Mouse (Mus musculus): ENCODE measurements at regions not wholly inside any gene's neighbourhood (a gene's known extent, or its start where the extent isn't known, plus 50 kb on each side); places are given as distances from the start of the nearest gene placed in this dataset.

DNA sequence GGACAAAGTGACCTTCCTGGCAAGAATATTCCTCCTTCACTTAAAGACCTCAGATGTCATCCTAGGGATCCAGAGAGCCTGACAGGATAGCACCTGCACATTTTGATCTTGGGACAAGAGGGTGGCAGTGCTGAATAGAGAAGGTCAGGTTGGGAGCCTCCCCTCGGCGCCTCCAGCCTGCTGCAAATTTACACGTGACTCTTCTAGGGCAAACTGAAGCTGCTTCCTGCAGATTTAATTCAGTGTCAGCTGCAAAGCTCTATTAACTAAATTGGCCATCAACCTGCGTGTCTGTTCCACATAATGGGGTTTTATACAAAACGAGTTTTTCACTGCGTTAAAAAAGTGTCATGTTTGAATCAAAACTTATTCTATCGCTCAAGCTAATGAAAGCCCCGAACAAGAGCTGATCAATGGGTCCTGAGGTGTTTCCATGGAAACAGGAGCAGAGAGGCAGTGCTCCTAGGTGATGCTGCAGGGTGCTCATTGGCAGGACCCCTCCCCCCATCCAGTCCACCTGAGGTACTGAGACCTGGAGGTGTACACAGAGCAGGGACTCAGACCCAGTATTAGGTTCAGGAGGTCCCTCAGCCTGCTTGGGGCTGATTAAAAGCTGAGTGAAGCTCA, 82.6 kb upstream of the Mycn start:
- H3K4me1 ChIP-seq (ENCODE audit: control insufficient read depth, insufficient read depth, low read length): peaks cover 3% of the 10 kb centered on the region; the same call in 1 of the 2 replicates
- no peak overlapping the region for H3K4me3 ChIP-seq (ENCODE audit: insufficient read depth, low read length)
- TF ChIP-seq POLR2A (IDR thresholded peaks at IDR 0.05; ENCODE audit: extremely low read depth, insufficient read depth, low read length) (no peak), CTCF (IDR thresholded peaks at IDR 0.05; ENCODE audit: extremely low read depth, insufficient read depth, low read length) (no peak)
- H3K27ac ChIP-seq (ENCODE audit: insufficient read depth, low read length): no peak overlapping the region

DNA sequence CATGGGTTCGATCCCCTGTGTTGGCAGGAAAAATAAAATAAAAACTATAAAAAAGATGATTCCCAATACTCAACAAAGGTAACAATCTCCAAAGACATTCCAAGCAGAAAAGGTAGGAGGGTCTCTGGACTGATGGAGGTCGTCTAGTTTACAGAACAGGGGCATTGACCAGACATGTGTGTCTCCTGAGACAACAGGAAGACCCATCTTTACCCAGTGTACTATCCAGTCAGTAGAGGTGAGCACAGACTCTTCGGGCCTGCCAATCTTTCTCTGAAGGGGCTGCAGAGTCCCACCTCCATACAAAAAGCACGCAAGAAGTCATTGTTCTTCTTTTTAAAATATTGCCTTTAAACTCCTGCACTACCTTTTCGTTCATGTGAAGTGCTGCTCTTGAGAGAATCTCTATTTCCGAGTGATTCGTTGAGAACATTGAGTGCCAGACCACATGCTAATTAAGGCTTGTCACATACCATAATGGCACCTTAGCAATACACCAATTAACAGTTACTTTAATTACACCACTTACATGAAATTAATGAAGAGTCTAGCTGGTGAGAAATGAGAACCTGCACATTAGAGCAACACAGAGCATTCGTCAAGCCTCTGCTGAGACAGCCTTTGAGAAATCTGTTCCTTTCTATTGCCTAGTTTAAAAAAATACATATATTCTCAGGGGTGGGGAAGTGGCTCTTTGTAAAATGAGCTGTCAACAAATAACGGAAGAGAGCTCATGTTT, 69.5 kb upstream of the Mycn start:
- no peak for TF ChIP-seq CTCF (IDR thresholded peaks at IDR 0.05; ENCODE audit: extremely low read depth, insufficient read depth, low read length)
- TF ChIP-seq POLR2A (IDR thresholded peaks at IDR 0.05; ENCODE audit: extremely low read depth, insufficient read depth, low read length): no peak
- no peak overlapping the region for H3K27ac ChIP-seq (ENCODE audit: insufficient read depth, low read length)
- H3K4me3 ChIP-seq (ENCODE audit: insufficient read depth, low read length): no peak overlapping the region
- H3K4me1 ChIP-seq (ENCODE audit: control insufficient read depth, insufficient read depth, low read length): no peaks in the 10 kb centered on the region

DNA sequence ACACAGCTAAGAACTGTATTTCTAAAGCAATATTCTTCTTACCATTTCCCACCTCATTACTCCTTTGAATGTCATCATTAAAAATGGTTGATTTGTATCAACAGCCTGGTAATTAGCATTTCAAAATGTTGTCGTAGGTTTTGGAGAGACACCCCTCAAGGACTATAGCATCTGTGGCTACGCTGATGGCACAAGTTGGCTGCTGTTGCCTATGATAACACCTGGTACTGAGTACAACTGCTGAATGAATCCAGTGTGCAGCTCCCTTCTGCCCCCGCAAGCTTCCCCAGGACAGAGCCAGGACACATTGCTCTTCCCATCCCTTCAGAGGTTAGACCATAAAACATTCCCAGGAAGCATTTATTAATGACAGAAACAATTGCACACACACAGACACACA, 68.7 kb upstream of the Mycn start:
- TF ChIP-seq POLR2A (IDR thresholded peaks at IDR 0.05; ENCODE audit: extremely low read depth, insufficient read depth, low read length): no peak
- TF ChIP-seq CTCF (IDR thresholded peaks at IDR 0.05; ENCODE audit: extremely low read depth, insufficient read depth, low read length): no peak
- H3K4me1 ChIP-seq (ENCODE audit: control insufficient read depth, insufficient read depth, low read length): no peaks in the 10 kb centered on the region
- H3K27ac ChIP-seq (ENCODE audit: insufficient read depth, low read length): no peak overlapping the region
- H3K4me3 ChIP-seq (ENCODE audit: insufficient read depth, low read length): no peak overlapping the region

DNA sequence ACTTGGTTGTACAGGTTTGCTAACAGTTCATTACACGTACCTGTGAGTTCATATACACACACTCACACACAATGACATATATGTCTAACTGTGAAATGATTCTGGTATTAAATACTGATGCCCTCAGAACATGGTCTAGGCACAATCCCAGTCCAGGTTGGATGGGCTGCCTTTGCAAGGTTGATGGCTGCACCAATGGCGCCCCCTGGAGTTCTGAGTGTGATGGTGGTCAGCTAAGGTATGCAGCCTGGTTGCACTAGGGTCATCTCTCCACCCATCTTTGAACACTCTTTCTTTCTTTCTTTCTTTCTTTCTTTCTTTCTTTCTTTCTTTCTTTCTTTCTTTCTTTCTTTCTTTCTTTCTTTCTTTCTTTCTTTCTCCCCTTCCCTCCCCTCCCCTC, 67.8 kb upstream of the Mycn start:
- Histone ChIP-seq H3K4me3 (ENCODE audit: insufficient read depth, low read length) (no peak overlapping the region), H3K27ac (ENCODE audit: insufficient read depth, low read length) (no peak overlapping the region), H3K4me1 (ENCODE audit: control insufficient read depth, insufficient read depth, low read length) (no peaks in the 10 kb centered on the region)
- TF ChIP-seq POLR2A (IDR thresholded peaks at IDR 0.05; ENCODE audit: extremely low read depth, insufficient read depth, low read length): no peak
- TF ChIP-seq CTCF (IDR thresholded peaks at IDR 0.05; ENCODE audit: extremely low read depth, insufficient read depth, low read length): no peak

DNA sequence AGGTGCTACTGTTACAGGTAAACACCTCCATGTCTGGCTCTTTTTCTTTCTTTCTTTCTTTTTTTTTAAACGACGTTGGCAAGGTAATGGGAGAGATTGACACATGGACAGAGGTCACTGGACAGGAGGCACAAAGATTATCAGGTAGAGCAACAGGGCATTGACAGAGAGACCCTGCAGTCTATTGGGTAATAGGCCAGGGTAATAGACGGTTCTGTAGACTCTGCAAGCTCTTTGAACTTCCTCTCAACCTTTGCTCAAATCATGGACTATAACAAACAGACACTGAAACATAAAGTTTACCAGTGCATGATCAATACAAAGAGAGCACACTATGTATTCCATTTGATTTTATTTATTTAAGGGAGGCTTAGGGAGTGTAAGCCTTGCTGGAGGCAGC, 61.0 kb upstream of the Mycn start:
- no peaks in the 10 kb centered on the region for H3K4me1 ChIP-seq (ENCODE audit: control insufficient read depth, insufficient read depth, low read length)
- H3K27ac ChIP-seq (ENCODE audit: insufficient read depth, low read length): no peak overlapping the region
- no peak overlapping the region for H3K4me3 ChIP-seq (ENCODE audit: insufficient read depth, low read length)
- TF ChIP-seq POLR2A (IDR thresholded peaks at IDR 0.05; ENCODE audit: extremely low read depth, insufficient read depth, low read length): no peak
- no peak for TF ChIP-seq CTCF (IDR thresholded peaks at IDR 0.05; ENCODE audit: extremely low read depth, insufficient read depth, low read length)

DNA sequence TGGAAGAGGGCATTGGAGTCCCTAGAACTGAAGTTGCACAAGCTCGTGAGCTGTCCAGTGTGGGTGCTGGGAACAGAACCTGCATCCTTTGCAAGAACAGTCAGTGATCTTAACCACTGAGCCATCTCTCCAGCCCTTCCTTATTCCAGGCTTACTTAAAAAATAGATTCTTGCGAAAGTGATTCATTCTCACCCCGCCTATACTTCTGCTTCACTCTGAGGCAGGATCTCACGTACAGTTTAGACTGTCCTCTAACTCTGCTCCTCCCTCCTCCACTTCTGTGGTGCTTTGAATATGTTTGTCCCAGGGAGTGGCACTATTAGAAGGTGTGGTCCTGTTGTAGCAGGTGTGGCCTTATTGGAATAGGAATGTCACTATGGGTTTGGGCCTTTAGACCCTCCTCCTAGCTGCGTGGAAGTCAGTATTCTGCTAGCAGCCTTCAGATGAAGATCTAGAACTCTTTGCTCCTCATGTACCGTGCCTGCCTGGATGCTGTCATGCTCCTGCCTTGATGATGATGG, 60.4 kb upstream of the Mycn start:
- Histone ChIP-seq H3K27ac (ENCODE audit: insufficient read depth, low read length) (no peak overlapping the region), H3K4me1 (ENCODE audit: control insufficient read depth, insufficient read depth, low read length) (no peaks in the 10 kb centered on the region), H3K4me3 (ENCODE audit: insufficient read depth, low read length) (no peak overlapping the region)
- no peak for TF ChIP-seq POLR2A (IDR thresholded peaks at IDR 0.05; ENCODE audit: extremely low read depth, insufficient read depth, low read length)
- TF ChIP-seq CTCF (IDR thresholded peaks at IDR 0.05; ENCODE audit: extremely low read depth, insufficient read depth, low read length): no peak

DNA sequence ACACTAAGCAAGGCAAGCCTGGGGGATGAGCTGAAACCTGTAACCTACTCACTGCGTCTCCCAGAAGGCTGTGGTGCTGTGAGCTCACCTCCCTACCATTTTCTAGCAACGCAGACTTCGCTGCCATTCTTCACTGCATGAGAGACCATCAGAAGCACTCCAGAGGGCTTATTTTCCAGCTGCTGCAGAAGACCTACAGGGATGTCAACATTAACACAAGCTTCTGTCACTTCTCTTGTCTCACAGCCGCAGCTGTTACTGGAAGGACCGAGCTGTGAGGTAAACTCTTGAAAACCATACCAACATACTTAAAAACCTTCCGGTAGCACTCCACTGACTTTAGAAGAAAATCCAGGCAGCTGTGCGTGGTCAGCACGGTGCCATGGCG, 54.3 kb upstream of the Mycn start:
- Histone ChIP-seq H3K4me3 (ENCODE audit: insufficient read depth, low read length) (no peak overlapping the region), H3K4me1 (ENCODE audit: control insufficient read depth, insufficient read depth, low read length) (no peaks in the 10 kb centered on the region), H3K27ac (ENCODE audit: insufficient read depth, low read length) (no peak overlapping the region)
- no peak for TF ChIP-seq POLR2A (IDR thresholded peaks at IDR 0.05; ENCODE audit: extremely low read depth, insufficient read depth, low read length)
- no peak for TF ChIP-seq CTCF (IDR thresholded peaks at IDR 0.05; ENCODE audit: extremely low read depth, insufficient read depth, low read length)

DNA sequence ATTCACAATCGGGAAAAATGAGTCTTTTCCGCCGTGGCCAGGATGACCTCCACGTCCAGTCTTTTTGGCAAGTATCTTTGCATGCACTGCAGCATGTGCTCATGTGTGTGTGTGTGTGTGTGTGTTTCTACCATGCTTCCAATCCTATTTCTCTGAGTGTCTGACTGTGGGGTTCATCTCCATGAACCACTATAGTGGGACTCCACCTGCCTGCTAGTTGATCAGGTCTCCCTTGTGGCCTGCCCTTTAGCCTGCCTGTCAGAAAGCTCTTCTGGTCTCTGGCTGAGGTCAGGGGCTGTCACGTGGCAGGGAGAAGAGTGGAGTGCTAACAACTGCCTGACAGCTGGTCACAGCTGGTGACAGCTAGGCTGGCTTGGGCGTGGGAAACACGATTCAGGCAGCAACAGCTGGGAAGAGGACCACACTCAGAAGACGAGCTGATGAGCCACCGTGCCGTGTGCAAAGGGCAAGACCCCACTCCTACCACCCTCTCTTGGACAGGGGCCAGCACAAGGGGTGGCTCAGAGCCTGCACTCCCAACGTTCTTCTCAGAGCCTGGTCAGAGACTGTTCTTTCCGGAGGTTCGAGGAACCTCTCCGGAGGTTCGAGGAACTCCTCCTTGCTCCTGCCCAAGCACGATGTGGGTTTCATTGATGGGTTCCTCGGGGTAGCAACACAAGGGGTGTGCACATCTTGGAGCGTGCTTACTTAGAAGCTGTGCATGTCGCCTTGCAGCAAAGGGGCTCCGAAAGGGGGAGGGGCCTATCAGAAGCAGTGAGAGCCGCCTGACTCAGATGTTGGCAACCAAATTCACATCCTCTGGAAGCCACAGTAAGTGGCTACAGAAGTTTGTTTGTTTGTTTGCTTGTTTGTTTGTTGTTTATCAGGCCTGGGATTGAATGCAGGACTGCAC, 53.6 kb upstream of the Mycn start:
- TF ChIP-seq CTCF (IDR thresholded peaks at IDR 0.05; ENCODE audit: extremely low read depth, insufficient read depth, low read length) (no peak), POLR2A (IDR thresholded peaks at IDR 0.05; ENCODE audit: extremely low read depth, insufficient read depth, low read length) (no peak)
- no peak overlapping the region for H3K4me3 ChIP-seq (ENCODE audit: insufficient read depth, low read length)
- H3K27ac ChIP-seq (ENCODE audit: insufficient read depth, low read length): no peak overlapping the region
- H3K4me1 ChIP-seq (ENCODE audit: control insufficient read depth, insufficient read depth, low read length): no peaks in the 10 kb centered on the region

DNA sequence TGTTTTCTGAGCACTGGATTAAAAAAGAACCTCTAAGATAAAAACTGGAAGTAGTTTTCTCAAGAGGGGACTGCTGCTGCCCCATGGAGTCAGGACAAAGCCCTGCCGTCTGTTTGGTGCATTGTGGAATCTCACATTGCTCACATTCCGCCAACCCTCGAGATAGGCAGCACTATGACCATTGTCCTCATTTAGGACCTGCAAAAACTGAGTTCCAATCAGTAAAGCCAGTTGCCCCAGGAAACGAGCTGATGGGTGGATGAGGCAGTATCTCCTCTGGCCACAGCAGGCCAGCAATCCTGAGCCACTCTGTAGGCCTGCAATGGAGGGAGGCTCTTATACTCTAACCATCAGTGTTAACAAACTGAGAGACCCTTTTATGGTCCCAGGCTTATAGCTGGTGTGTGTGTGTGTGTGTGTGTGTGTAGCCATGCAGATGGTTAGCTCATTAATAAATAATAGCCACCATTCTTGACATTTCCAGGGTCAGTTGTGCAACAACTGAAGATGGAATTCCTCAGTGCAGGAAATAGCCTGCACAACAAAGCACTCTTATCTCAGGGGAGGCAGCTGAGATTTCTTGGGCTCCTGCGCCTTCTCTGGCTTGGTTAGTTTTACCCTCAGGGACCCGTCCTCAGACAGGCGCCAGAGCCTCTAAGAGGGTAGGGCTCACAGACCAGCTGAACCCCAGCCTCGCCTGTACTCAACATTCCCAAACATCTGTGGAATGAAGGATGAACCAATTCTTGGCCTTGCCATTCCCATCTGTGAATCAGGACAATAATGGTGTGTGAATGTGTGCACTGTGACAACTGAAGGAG, 52.4 kb upstream of the Mycn start:
- Histone ChIP-seq H3K4me1 (ENCODE audit: control insufficient read depth, insufficient read depth, low read length) (no peaks in the 10 kb centered on the region), H3K4me3 (ENCODE audit: insufficient read depth, low read length) (no peak overlapping the region), H3K27ac (ENCODE audit: insufficient read depth, low read length) (no peak overlapping the region)
- TF ChIP-seq POLR2A (IDR thresholded peaks at IDR 0.05; ENCODE audit: extremely low read depth, insufficient read depth, low read length) (no peak), CTCF (IDR thresholded peaks at IDR 0.05; ENCODE audit: extremely low read depth, insufficient read depth, low read length) (no peak)
